Mouse (Mus musculus): ENCODE results near the gene Polr2l. TPM values are rescaled to one million over a fixed set of nuclear protein-coding genes. Genes with fewer than 3 reads are reported as not detected.
A peak's percentile ranks its signal among the peaks of the same experiment; 100 is the strongest.

Gene Polr2l
- polyA plus RNA-seq, 1 experiment = 48.1 TPM

GRCm38 (mm10) chr7:141484186-141485120 lies 9.5 kb upstream of the Polr2l start:
- no peak for DNase-seq (ENCODE audit: low spot score)

GRCm38 (mm10) chr7:141483114-141483653 lies 8.3 kb upstream of the Polr2l start:
- no peak for DNase-seq (ENCODE audit: low spot score)

GRCm38 (mm10) chr7:141482531-141483024 lies 7.6 kb upstream of the Polr2l start:
- DNase-seq (ENCODE audit: low spot score) = no peak

GRCm38 (mm10) chr7:141481498-141482401 lies 6.8 kb upstream of the Polr2l start:
- no peak for DNase-seq (ENCODE audit: low spot score)

GRCm38 (mm10) chr7:141480842-141481497 lies 6.0 kb upstream of the Polr2l start:
- DNase-seq (ENCODE audit: low spot score) = no peak

- DNase-seq (ENCODE audit: low spot score) = no peak
Observed at GRCm38 (mm10) chr7:141478270-141478748, 3.4 kb upstream of the Polr2l start.

GRCm38 (mm10) chr7:141477578-141478269 lies 2.8 kb upstream of the Polr2l start:
- DNase-seq (ENCODE audit: low spot score) = no peak

GRCm38 (mm10) chr7:141476981-141477370 lies 2.0 kb upstream of the Polr2l start:
- no peak for DNase-seq (ENCODE audit: low spot score)

GRCm38 (mm10) chr7:141476226-141476980 lies 1.5 kb upstream of the Polr2l start:
- DNase-seq (ENCODE audit: low spot score) = peak; percentile 82

GRCm38 (mm10) chr7:141475805-141476158 lies 850 bp upstream of the Polr2l start:
- DNase-seq (ENCODE audit: low spot score) = no peak

- no peak for DNase-seq (ENCODE audit: low spot score)
Observed at GRCm38 (mm10) chr7:141474160-141474559, 772 bp downstream of the Polr2l start.

GRCm38 (mm10) chr7:141472763-141473162 lies 2.2 kb downstream of the Polr2l start:
- no peak for DNase-seq (ENCODE audit: low spot score)

- no peak for DNase-seq (ENCODE audit: low spot score)
Observed at GRCm38 (mm10) chr7:141472226-141472625, 2.7 kb downstream of the Polr2l start.

- DNase-seq (ENCODE audit: low spot score) = no peak
Observed at GRCm38 (mm10) chr7:141471236-141471635, 3.7 kb downstream of the Polr2l start.

- no peak for DNase-seq (ENCODE audit: low spot score)
Observed at GRCm38 (mm10) chr7:141470637-141470944, 4.3 kb downstream of the Polr2l start.

GRCm38 (mm10) chr7:141469901-141470636 lies 4.9 kb downstream of the Polr2l start:
- DNase-seq (ENCODE audit: low spot score) = no peak

GRCm38 (mm10) chr7:141469352-141469751 lies 5.6 kb downstream of the Polr2l start:
- no peak for DNase-seq (ENCODE audit: low spot score)

GRCm38 (mm10) chr7:141468522-141469211 lies 6.3 kb downstream of the Polr2l start:
- peak; percentile 38 for DNase-seq (ENCODE audit: low spot score)

- DNase-seq (ENCODE audit: low spot score) = no peak
Observed at GRCm38 (mm10) chr7:141468164-141468521, 6.8 kb downstream of the Polr2l start.
